Mouse (Mus musculus) Muller cell, postnatal 12 days (primary cell): ENCODE results near the gene Spata25.

Source experiments
- DNase-seq: peaks from one replicate; pipeline ENCODE4 v3.0.0-alpha.2; 2015; ENCODE audit errors: inconsistent ontology term

Gene Spata25

DNA sequence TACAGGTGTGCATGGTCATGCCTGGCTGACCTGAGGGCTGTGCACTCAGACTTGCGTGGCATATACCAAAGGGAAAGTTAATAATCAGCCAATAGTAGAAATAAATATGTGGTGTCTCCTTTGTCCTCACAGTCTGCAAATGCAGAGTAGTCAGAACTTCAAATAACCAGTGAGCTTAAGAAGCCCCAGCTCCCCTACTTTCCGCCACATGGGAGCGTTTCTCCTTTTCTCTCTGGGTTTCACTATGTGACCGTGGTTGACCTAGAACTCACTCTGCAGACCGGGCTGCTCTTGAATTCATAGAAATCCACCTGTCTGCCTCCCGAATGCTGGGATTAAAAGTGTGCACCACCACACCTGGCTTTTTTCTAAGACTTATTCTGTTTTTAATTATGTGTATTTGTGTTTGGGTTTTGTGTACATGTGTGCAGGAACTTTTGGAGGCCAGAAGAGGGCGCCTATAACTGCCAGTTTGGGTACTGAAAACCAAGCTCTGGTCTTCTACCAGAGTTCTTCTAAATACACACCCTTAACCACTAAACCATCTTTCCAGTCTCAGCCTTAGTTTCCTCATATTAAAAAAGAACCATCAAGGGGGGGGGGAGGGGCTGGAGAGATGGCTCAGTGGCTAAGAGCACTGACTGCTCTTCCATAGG, 44.3 kb downstream of the Spata25 start:
- DNase-seq, result no peak

DNA sequence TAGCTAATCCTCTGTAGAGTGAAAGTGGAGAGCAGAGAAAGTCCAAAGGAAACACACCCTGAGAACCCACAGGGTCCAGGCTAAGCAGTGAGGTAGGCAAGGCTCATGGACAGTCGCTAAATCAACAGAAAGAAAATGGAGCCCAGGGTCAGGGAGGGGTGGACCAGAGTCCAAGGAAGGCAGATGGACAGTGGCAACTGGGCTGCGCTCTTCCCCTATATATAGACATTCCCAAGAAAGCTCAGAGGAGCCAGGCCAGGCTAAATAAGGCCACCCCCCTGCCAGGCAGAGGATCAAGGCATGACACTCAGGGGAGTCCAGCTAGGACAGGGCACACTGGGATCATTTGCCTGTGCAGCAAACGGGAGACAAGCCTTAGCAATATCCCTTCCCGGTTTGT, 46.5 kb downstream of the Spata25 start:
- DNase-seq, result no peak

DNA sequence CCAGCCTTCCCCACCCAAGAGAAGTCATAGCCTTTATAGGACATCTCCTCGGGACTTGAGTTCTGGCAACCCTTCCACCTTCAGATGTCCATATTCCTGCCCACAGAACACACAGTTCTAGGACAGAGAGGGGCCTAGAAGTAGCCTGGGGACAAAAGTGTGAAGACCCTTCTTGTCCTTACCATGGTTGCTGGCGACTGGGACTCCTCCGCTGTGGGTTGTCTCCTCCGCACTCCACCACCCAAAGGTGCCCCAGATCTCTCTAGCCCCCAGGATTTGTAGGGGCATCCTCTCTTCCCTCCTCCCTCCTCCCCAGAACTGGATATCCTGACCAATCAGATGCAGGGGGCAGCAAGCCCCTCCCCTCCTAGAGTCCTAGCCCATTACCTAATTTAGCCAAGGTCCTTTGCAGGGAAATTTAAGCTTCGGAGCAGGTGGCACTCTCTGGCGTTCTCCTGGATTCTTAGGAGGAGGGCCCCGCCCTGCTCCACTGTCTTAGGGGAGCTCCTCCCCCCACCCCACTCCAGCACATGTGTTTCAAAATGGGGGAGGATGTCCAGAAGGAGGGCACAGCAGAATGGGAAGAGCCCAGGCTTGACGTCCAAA, 48.8 kb downstream of the Spata25 start, which contains the start of gene Tnnc2:
Tnnc2 (minus strand) TSS at position 487 of the 606 bp plus-strand sequence.
- DNase-seq, result no peak

DNA sequence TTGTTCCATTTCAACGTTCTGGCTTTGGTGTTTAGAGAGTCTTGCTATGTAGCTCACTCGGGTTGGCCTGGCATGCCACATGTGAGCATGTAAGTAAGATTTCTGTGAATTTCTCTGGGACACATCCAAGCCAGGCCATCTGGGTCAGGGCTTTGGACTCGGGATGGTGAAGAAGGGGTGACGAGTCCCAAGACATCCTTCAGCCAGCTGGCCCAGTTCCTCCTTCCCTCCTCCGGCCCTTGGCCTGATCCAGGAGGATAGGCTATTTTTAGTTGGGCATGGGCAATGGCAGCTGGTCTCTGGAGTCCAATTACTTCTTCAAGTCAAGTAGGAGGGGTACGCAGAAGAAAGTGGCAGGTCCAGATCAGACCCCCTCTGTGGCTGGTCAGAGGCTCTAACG, 49.5 kb downstream of the Spata25 start:
- DNase-seq, result no peak

DNA sequence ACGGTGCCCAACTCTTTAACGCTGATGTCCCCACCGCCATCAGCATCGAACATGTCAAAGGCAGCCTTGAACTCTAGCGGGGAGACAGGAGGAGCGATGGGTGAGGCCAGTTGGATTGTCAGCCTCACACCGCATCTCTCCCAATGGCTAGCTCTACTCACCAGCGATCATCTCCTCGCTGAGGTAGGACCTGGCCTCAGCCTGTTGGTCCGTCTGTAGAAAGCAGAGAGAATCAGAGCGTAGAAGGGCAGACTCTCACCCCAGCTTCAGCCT, 50.4 kb downstream of the Spata25 start:
- no peak for DNase-seq

DNA sequence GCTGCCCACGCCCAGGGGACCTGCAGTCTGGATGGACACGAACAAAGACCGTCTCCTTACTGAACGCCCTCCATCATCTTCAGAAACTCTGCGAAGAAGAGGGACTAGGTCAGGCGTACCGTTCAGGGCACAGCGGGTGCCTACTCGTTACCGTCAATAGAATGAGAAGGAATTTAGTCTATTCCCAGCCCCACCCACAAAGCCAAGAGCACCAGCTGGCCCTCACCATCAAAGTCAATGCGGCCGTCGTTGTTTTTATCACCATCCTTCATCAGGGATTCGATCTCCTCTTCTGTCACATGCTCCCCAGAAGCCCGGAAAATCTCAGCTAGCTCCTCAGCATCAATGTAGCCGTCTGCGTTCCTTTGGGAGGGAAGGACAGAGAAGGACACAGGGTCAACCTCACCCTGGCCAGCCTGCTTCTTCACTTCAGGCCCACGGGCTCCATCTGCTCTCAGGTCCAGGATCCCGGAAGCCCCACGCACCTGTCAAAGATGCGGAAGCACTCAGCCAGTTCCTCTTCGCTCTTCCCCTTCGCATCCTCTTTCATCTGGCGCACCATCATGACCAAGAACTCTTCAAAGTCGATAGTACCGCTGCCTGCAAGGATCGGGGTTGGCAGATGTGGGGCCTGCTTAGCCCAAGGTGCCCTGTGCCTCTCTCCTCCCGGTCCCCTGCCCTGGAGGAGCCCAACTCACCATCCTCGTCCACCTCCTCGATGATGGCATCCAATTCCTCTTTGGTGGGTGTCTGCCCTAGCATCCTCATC, 50.9 kb downstream of the Spata25 start:
- DNase-seq, result no peak

DNA sequence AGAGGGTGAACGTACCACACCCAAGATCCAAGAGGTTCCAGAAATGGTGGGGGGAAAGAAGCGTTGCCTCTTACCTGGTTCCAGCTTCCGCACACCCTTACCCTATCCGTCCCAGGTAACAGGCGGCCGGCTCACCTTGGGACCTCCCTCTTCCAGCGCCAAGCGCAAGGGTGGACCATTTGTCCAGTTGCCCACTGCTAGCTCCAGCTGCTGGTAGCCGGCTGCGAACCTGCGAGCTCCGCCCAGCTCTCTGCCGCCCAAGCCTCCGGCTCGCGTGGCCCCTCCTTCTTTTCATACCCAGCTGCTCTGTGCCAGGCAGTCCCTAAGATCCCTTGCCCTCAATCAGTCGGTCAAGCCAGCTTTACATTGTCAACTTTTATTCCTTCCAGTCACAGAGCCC, 51.5 kb downstream of the Spata25 start:
- no peak for DNase-seq
